Mouse (Mus musculus) macrophage (primary cell): ENCODE measurements around the gene Cdhr2. TPM values are rescaled to one million over a fixed set of nuclear protein-coding genes. Genes with fewer than 3 reads are reported as not detected.

Experiments used
- H3K27ac ChIP-seq: fragments of 350-480 bp; formaldehyde crosslinking; 2 replicates; pipeline ENCODE4 v1.9.0; 2021
- H3K36me3 ChIP-seq: fragments of 350-480 bp; formaldehyde crosslinking; 2 replicates; pipeline ENCODE4 v1.9.0; 2021; ENCODE audit errors: inconsistent target
- H3K4me3 ChIP-seq: fragments of 350-480 bp; formaldehyde crosslinking; 2 replicates; pipeline ENCODE4 v1.9.0; 2021; ENCODE audit errors: inconsistent target
- H3K79me2 ChIP-seq: fragments of 350-480 bp; formaldehyde crosslinking; 2 replicates; pipeline ENCODE4 v1.9.0; 2021; ENCODE audit errors: inconsistent target
- WGBS: methylation state at CpG from one replicate; pipeline ENCODE4 v1.1.7; 2026; ENCODE audit warnings: inconsistent platforms; ENCODE audit not compliant: missing documents; 5-methylcytosine and 5-hydroxymethylcytosine counted together
- polyA plus RNA-seq: library from polyadenylated mRNA; stranded (reverse); fragments of 250-400 nt; gene quantifications from 3 replicates; pipeline ENCODE4 v1.2.4, GENCODE M21; 2018; ENCODE audit warnings: inconsistent platforms

The Cdhr2 gene
- polyA plus RNA-seq, 1 experiment from 2014 or later: not detected

DNA sequence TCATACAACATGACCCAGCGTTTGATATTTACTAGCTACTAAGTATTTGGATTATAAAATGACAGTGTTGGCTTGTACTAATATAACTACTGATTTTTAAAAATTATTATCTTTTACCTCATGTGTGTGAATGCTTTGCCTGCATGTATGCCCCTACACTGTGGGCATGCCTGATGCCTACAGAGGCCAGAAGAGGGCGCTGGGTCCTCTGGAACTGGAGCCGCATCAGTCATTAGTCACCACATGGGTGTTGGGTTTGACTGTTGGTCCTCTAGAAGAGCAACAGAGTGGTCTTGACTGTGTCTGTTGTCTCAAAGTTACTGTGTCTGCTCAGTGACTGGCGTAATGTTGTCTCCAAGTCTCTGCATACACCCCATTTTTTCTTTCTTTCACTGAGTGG lies 13.1 kb downstream of the Cdhr2 start:
- 35% methylated on average over 3 of the region's 4 CpGs for WGBS
- no peaks in the 10 kb centered on the region for H3K36me3 ChIP-seq
- no peaks in the 10 kb centered on the region for H3K79me2 ChIP-seq
- no peak overlapping the region for H3K4me3 ChIP-seq
- H3K27ac ChIP-seq: no peak overlapping the region

DNA sequence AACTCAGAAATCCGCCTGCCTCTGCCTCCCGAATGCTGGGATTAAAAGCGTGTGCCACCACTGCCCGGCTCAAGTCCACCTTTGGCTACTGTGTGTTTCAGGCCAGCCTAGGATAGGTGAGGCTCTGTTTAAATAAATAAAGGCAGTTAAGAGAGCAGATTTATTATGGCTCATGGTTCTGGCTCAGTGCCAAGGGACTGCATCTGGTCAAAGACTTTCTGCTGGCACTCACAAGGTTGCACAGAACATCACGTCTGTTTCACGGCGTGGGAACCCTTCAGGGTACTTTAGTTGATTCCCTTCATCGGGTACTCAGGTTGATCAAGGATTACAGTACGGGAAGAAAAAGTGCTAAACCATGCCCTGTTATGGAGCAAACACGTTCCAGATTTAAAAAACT lies 13.7 kb downstream of the Cdhr2 start:
- Histone ChIP-seq H3K36me3 (no peaks in the 10 kb centered on the region), H3K79me2 (no peaks in the 10 kb centered on the region), H3K4me3 (no peak overlapping the region), H3K27ac (no peak overlapping the region)
- WGBS: 82% methylated on average over 10 of the region's 10 CpGs

DNA sequence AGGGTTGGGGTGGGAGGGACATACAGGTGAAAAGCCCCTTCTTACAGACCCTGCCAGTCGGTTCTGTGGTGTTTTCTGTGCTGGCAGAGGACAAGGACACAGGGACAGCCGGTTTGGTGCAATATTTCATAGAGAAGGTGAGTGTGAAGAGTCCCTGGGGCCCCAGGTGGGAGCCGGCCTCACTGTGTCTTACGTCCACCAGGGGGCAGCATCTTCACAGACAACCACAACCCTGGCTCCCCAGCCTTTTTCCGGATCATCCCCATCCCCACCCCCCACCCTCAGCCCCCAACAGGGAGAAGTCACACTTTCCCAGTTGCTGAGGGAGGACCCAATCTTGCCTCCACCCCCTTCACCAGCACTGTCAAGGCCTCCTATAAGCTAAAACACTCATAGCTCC lies 15.7 kb downstream of the Cdhr2 start:
- Histone ChIP-seq H3K4me3 (no peak overlapping the region), H3K27ac (no peak overlapping the region), H3K79me2 (no peaks in the 10 kb centered on the region), H3K36me3 (no peaks in the 10 kb centered on the region)
- 2% methylated on average over 5 of the region's 5 CpGs for WGBS

- Histone ChIP-seq H3K4me3 (no peak overlapping the region), H3K36me3 (no peaks in the 10 kb centered on the region), H3K27ac (no peak overlapping the region), H3K79me2 (no peaks in the 10 kb centered on the region)
- WGBS: 94% methylated on average over 3 of the region's 3 CpGs
These were observed 21.9 kb downstream of the Cdhr2 start for GRCm38 (mm10) chr13:54723143-54723542.

- H3K36me3 ChIP-seq: no peaks in the 10 kb centered on the region
- no peak overlapping the region for H3K4me3 ChIP-seq
- 80% methylated on average over 11 of the region's 11 CpGs for WGBS
- no peak overlapping the region for H3K27ac ChIP-seq
- no peaks in the 10 kb centered on the region for H3K79me2 ChIP-seq
These were observed 24.9 kb downstream of the Cdhr2 start for GRCm38 (mm10) chr13:54726131-54726530.

GRCm38 (mm10) chr13:54736931-54737330 lies 35.7 kb downstream of the Cdhr2 start:
- H3K79me2 ChIP-seq: no peaks in the 10 kb centered on the region
- no peak overlapping the region for H3K27ac ChIP-seq
- no peak overlapping the region for H3K4me3 ChIP-seq
- 28% methylated on average over 3 of the region's 3 CpGs for WGBS
- no peaks in the 10 kb centered on the region for H3K36me3 ChIP-seq

GRCm38 (mm10) chr13:54737488-54738212 lies 36.4 kb downstream of the Cdhr2 start:
- Histone ChIP-seq H3K27ac (no peak overlapping the region), H3K36me3 (no peaks in the 10 kb centered on the region), H3K79me2 (no peaks in the 10 kb centered on the region), H3K4me3 (no peak overlapping the region)
- WGBS: 5% methylated on average over 67 of the region's 87 CpGs

DNA sequence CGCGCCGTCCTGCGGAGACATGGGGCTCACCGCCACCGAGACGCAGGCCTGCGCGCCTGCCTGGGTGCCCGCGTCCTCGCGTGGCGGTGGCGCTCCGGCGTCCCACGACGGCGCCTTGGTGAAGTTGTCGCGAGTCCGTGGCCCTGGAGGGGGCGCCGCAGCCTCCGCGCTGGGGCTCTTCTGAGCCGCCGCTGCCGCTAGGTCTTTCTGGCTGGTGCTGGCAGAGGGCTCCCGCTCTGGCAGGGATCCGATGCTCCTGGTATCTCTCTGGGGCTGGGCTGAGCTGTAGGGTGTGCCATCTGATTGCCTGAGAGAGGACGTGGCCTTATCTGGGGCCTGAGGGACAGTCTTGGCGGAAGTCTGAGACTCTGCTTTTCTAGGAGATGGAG lies 36.9 kb downstream of the Cdhr2 start:
- H3K27ac ChIP-seq: no peak overlapping the region
- H3K79me2 ChIP-seq: no peaks in the 10 kb centered on the region
- no peak overlapping the region for H3K4me3 ChIP-seq
- 7% methylated on average over 24 of the region's 34 CpGs for WGBS
- no peaks in the 10 kb centered on the region for H3K36me3 ChIP-seq

GRCm38 (mm10) chr13:54746110-54746509 lies 44.8 kb downstream of the Cdhr2 start:
- Histone ChIP-seq H3K79me2 (no peaks in the 10 kb centered on the region), H3K36me3 (no peaks in the 10 kb centered on the region), H3K27ac (no peak overlapping the region), H3K4me3 (no peak overlapping the region)
- WGBS: 36% methylated on average over 6 of the region's 6 CpGs

DNA sequence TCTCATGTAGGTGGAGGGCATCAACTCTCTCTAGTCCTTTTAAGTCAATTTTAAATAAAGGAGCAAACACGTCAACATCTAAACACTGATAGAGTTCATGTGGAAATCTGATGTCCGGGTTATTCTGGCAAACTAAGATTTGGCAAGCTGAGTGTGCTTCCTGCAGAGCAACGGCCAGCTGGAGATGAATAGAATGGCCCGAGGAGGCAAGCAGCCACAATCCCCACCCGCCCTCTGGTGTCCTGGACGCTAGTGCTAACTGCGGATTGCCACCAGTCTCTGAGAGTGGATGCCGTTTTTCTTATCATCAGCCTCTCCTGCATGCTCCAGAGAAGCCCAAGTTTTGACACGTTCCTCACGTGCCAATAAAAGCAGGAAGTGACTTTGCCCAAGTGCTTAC lies 45.6 kb downstream of the Cdhr2 start:
- H3K27ac ChIP-seq: no peak overlapping the region
- no peaks in the 10 kb centered on the region for H3K79me2 ChIP-seq
- H3K4me3 ChIP-seq: no peak overlapping the region
- WGBS: 44% methylated on average over 10 of the region's 10 CpGs
- H3K36me3 ChIP-seq: no peaks in the 10 kb centered on the region

DNA sequence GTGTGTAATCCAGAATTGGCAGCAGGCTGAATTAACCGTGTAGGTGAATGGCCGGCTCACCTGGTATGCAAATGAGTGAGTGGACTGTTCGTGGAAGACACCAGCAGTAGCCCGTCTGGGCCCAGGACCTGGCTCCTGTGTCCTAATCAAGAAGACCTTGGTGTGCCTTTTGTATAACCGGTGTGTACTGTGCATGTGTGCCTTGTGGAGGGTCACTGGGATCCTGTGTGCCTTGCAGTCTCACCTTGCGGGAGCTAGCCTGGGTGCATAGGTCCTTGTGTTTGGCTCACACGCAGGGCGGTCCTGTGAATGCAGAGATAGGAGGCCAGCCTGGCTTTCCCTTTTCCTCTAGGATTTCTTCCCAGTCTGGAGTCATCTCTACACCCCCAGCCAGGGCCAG lies 46.9 kb downstream of the Cdhr2 start:
- WGBS: 86% methylated on average over 8 of the region's 8 CpGs
- no peak overlapping the region for H3K4me3 ChIP-seq
- H3K79me2 ChIP-seq: no peaks in the 10 kb centered on the region
- H3K36me3 ChIP-seq: no peaks in the 10 kb centered on the region
- no peak overlapping the region for H3K27ac ChIP-seq

DNA sequence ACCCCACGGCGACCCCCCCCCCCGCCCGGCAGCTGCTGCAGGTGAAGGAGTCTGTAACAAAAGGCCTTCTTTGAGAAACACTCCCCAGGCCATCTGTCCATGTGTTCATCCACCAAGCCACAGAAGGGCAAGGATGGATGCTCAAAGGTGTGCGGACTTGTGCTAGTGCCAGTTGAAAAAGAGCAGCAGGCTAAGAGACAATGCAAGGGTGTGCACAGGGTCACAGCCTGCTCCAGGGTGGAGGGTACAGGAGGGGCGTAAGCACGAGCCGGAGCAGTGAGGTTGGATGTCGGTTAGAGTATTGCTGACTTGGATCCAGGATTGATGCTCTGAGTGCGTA lies 47.4 kb downstream of the Cdhr2 start:
- Histone ChIP-seq H3K4me3 (no peak overlapping the region), H3K27ac (no peak overlapping the region), H3K36me3 (no peaks in the 10 kb centered on the region), H3K79me2 (no peaks in the 10 kb centered on the region)
- WGBS: 76% methylated on average over 6 of the region's 10 CpGs

- 5% methylated on average over 72 of the region's 100 CpGs for WGBS
- no peak overlapping the region for H3K27ac ChIP-seq
- no peaks in the 10 kb centered on the region for H3K36me3 ChIP-seq
- no peaks in the 10 kb centered on the region for H3K79me2 ChIP-seq
- no peak overlapping the region for H3K4me3 ChIP-seq
These were observed 48.0 kb downstream of the Cdhr2 start for GRCm38 (mm10) chr13:54749061-54749863.

GRCm38 (mm10) chr13:54749864-54750411 lies 48.7 kb downstream of the Cdhr2 start, which contains the start of gene Gprin1:
Gene Gprin1, minus strand, starts transcription at chr13:54749874.
- H3K27ac ChIP-seq: no peak within 1 kb of the TSS
- no peaks in the 10 kb centered on the region for H3K36me3 ChIP-seq
- 7% methylated on average over 29 of the region's 29 CpGs for WGBS
- H3K4me3 ChIP-seq: no peak within 1 kb of the TSS
- H3K79me2 ChIP-seq: no peaks in the 10 kb centered on the region

DNA sequence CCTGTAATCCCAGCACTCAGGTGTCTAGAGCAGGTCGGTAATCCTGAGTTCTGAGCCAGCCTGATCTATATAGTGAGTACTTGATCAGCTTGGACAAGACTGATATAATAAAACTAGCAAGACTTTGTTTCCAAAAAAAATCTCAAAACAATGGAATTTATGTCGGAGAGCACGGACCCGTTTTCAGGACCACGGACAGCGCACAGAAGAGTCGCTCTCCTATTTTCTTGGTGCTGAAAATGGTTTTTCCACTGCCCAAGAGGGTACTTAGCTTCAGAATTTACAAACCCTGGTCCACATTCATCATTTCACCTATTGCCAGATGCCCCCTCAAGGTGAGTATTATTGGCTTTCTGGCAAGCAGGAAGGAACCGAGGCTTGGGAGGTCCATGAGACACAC lies 49.4 kb downstream of the Cdhr2 start:
- Histone ChIP-seq H3K36me3 (no peaks in the 10 kb centered on the region), H3K27ac (no peak overlapping the region), H3K4me3 (no peak overlapping the region), H3K79me2 (no peaks in the 10 kb centered on the region)
- WGBS: 14% methylated on average over 8 of the region's 8 CpGs
